Mouse (Mus musculus) urinary bladder, postnatal 36 days (tissue): ENCODE results near the gene Elf4.
A peak's percentile ranks its signal among the peaks of the same experiment; 100 is the strongest.
"Not testable (repeated sequence)": the region's sequence is repeated elsewhere in the genome, so short reads cannot be mapped to it uniquely, and the experiment has no call there.

Experiments used
- DNase-seq, 2 experiments: peaks; one replicate each; pipeline ENCODE4 v3.0.0; 2022; ENCODE audit warnings: low spot score in 2 of 2, mixed read lengths in 1 of 2

Elf4 gene

DNA sequence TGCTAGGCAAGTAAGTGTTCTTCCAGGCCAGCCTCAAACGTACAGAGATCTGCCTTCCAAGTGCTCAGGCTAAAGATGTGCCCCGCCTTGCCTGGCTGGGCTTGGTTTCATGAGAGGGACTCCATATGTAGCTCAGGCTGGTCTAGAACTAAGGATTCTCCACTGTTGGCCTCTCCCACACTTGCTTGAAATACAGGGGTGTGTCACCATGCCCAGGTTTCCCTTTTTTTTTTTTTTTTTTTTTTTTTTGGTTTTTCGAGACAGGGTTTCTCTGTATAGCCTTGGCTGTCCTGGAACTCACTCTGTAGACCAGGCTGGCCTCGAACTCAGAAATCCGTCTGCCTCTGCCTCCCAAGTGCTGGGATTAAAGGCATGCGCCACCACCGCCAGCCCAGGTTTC is 26.9 kb downstream of the Elf4 start:
- not testable (repeated sequence) for DNase-seq

DNA sequence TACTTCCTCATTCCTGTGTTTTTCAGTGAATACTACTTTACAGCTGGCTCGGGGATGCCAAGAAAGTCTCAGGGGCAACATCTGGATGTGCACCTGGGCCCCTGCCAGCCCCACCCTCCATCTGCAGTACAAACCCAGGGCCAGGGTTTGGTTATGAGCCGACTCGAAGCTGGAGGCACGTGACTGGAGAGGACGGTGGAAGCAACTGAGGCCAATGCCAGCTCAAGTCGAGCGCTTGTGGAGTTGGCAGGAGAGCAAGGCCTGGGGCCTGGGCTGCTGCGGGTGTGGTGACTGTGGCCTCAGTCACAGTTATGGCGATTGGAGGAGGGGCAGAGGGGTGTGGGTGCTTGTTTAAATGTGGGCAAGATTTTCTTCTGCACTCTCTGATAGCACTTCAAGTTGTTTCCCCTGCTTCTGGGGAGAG is 27.4 kb downstream of the Elf4 start:
- DNase-seq: no peak

DNA sequence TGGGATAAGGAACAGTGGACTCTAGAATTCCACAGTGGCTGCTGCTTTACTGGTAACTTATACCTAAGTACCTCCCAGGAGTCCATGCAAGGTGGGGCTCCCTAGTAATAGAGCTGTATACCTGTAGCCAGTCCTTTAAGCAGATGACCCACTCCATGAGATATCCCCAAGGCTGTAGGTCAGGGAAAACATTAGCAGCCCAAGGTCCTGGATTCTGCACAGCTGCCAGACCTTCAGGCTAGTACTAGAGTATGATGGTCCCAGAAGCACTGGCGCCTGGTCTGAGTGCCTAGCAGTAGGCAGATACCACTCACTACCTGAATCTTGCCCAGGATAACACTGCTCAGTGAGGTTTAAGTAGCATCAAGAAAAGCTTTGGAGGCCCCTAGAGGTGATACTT is 28.7 kb downstream of the Elf4 start:
- DNase-seq: no peak

DNA sequence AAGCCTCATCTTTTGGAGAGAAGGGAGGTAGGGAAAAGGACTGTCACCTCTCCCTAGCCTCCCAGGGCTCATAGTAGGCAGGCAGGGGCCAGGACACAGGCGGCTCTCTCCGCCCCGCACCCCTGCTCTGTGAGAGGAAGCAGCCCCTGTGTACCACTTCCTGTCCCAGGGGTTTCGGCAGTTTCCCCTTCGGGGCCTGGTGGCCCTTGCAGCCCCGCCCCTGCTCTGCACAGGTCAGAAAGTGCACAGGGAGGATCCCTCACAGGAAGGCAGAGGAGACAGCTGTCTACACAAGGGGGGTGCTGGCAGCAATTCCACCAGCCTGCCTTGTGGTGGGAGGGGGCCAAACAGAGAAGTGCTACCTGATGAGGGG is 29.4 kb downstream of the Elf4 start:
- DNase-seq: no peak

DNA sequence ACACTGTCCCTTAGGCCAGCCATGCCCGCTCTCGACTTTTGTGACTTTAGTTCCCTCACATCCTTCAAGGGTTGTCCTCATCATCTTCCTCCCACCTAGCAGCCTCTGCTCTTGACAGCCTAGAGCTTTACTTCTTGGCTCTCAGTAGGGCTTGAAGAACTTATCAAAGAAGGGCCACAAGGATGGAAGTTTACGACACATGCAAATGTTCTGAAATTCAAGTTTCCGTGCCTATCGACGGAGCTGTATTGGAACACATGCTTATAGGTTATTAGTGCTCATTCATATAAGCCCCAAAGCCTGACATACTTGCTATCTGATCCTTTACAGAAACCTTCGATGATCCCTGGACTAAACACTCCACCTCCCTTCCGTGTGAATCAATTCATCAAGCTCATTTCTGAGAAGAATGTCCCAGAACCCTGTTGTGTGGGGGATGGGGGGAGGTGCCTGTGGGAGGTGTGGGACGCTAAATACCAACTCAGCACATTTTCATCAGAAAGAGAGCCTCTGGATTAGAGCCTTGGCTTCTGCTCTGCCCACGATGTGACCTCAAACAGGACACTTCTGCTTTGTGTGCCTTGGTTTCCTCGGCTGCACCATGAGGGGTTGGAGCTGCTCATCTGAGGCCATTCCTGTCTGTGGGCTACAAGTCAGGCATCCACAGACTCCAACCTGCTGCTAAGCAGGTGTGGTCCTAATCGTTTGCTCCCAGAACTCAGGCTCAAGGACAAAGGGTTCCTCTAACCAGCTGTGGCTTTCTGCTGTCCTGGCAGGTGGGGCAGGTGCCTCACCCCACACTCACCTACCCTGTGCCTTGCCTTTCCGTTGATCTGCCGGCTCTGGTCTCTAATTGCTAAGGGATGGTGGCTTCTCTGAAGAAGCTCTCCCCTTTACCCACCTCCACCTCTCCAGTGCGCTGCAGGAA is 30.1 kb downstream of the Elf4 start:
- DNase-seq: no peak

DNA sequence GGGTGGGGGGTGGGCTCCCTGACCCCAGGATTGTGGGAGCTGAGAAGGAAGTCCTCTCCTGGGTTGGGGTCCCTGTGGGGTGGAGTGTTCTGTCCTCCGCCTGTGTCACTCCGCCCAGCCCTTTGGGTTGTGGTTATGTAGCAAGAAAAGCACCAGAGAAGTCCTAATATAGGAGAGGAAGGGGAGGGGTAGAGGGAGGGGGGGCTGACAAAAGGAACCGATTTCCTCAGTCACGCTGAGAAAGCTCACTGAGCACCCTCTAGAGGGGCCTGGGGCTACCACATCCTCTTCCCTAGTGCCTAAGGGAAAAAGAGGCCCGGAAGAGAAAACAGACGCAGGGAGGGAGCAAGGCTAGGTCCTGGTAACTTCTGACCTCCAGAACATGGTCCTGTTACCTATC is 33.4 kb downstream of the Elf4 start:
- DNase-seq: no peak

DNA sequence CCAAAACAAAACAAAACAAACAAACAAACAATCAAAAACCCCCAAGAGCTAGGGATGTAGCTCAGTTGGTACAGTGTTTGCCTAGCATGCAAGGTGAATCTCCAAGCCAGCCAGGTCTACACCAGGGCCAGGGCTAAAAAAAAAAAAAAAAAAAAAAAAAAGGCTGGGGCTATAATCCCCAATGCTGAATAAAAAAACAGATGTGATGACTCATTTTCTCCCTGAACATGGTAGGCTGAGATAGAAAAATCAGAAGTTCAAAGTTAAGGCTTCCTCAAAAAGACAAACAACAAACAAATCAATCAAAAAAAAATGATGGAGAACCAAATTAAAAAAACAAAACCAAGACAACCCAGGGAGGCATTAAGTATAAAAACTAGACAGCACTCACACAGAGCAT is 33.8 kb downstream of the Elf4 start:
- DNase-seq: no peak

DNA sequence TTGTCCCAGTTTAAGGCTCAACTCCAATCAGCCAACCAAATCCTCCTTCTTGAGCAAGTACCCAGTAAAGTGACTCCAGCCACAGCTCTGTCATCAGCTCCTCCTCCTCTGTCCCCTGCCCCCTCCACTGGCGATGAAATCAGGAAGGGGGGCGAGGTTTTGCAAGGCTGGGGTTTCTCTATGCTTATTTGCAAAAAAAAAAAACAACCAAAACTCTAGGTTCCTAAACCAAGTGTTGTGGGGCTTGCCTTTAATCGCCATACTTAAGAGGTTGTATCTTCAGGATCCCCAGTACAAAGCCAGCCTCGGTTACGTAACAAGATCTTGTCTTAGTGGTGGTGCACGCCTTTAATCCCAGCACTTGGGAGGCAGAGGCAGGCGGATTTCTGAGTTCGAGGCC is 34.3 kb downstream of the Elf4 start:
- DNase-seq: no peak

DNA sequence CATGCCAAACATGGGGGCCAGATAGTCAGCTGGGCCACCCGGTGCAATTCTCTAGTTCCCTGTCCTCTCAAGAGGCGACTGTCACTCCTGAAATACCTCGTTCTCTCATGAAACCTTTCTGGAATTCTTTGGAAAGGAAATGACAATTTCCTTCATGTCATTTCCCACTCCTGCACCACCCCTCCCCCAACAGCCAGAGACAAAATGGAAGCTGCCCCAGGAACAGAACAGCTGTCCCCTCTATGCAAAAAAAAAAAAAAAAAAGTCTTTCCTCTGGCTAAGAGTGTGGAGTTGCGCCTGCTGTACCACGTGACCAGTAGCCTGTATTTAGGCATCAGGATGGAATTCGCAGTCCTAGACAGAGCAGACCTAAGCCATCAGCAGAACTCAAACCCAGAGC is 34.7 kb downstream of the Elf4 start:
- DNase-seq: no peak

DNA sequence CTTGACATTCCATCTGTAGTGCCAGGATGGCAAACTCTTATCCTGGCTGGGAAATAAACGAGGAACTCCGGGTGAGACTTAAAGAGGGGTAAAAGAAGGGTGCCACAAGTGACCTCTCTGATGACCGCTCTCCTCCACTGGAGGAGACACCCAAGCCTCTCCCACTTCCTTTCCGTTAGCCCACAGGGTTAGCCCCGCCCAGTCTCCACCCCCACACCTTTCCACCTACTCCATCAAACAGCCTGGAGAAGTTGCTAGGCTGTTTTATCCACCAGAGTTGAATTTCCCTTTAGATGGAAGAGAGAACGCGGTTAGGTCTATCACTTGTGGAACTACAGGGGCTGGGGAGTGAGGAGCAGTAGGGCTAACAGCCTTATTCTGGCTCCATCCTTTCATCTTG is 37.7 kb downstream of the Elf4 start:
- DNase-seq: peak in 1 of 2 experiments; percentile 25

DNA sequence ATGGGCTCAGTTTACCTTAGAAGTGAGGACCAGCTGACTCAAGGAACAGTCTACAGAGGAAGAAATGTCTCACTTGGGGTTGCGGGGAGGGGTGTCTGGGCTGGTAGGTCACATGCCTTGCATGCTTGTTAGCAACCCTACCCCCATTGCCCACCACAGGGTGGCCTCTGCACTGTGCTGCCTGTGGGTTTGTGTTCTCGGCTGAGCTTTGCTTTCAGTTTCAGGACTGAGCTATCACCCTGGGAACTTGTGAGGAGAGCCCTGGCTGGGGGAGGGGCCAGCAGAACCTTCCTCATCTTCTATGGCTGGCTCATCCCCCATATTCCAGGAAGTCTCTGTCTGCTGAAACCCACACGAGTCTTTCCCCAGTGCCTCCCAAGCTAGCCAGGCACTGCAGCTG is 38.3 kb downstream of the Elf4 start:
- DNase-seq: no peak

DNA sequence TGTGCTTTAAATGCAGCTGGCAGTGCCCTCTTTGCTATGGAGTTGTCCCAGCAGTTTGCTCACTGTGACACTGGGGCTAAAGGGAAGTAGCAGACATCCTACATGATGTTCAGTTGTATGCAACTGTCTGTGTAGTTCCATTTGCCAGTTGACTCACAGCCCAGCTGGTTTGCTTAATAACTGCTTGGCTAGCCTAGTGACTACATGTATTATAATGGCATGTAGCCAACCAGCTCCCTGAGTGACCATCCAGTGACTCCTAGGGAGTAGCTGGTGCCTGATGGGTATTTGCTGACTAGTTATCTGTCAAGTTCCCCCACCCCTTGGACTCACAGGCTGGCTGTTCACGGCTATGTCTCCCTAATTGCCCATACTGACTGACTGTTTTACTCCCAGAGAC is 39.3 kb downstream of the Elf4 start:
- peak in 1 of 2 experiments; percentile 38 for DNase-seq

DNA sequence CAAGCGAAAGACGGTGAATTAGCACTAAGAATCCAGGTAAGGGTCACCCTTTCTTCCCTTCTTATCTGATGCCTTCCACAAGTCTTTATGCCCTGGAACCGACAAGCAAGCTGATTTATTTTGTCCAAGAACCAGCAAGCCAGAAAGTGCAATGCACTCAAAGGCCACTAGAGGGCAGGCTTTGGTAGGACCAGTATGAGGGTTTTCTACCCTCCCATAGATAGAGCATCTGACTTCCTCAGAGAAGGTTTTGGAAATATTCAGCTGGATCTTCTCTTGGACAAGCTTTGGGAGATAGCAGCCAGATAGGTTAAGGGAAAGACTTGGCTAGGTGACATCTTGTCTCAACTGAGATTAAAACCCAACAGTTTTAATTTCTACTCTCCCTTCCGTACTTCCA is 39.9 kb downstream of the Elf4 start:
- peak; percentile 42 to 73 for DNase-seq

DNA sequence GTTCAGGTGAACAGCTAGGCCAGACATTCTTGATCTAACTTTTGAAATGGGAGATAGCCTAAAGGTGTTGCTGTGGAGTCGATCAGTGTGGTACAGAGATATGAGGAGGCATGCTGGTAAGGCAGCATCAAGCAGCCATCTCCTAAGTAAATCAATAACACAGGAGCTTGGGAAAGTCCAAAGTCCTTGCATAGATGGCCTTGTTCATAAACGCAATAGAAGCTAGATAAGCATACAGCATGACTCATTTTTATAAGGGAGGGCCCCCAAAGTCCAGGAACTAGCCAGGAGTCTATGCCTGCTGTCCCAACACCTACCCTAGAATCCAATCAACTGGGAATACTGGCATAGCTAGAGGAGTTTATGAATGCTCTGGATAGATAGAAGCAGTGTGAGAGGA is 44.5 kb downstream of the Elf4 start:
- DNase-seq: no peak

DNA sequence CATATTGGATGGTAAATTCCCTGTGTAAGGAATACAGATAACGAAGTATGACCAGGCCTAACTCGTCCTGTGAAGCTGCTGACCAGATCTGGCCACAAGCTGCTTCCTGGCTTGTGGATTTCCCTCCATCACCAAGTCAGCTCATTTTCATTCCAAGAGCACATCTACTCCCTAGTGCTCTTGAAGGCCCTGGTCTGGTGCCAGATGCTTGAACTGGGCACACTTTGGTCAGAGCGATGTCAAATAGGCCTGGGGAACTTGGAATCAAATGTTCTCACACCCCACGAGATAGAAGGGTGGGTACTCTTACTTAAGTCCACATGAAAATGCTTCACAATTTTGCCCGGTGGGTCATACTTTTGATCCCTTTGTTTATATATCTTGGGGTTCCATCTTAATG is 48.6 kb downstream of the Elf4 start:
- no peak for DNase-seq

DNA sequence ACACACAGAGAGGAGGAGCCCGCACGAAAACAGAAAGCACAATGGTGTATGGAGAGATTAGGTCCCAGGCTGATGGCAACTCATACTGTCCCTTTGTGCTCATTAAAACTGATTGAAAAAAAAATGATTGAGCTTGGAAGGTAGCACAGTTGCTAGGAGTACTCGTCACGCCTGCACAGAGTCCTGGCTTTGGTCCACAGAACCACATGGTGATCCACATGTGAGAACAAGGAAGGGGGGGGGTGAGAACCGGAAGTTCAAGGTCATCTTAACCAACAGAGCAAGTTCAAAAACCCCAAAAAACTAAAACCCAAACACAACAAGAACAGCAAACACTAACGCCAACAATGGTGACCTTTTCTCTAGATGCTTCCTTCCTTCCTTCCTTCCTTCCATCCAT is 50.3 kb downstream of the Elf4 start:
- DNase-seq: no peak

DNA sequence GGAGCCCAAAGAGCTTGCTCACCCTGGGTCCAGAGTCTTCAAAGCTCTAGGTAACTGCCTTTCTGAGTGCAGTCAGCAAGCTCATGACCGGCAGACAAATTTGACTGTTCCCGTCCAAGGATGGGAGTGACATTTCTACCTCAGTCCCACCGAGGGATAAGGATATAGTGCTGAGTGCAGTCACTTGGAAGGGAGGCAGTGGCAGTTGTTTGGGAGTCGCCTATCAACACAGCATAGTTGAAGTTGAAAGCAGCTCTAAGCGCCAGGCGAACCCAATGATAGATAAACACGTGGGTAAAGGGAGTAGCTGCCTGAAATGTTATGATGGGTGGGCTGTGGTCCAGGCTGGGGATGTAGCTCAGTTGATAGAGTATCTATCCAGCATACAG is 52.5 kb downstream of the Elf4 start:
- no peak for DNase-seq

DNA sequence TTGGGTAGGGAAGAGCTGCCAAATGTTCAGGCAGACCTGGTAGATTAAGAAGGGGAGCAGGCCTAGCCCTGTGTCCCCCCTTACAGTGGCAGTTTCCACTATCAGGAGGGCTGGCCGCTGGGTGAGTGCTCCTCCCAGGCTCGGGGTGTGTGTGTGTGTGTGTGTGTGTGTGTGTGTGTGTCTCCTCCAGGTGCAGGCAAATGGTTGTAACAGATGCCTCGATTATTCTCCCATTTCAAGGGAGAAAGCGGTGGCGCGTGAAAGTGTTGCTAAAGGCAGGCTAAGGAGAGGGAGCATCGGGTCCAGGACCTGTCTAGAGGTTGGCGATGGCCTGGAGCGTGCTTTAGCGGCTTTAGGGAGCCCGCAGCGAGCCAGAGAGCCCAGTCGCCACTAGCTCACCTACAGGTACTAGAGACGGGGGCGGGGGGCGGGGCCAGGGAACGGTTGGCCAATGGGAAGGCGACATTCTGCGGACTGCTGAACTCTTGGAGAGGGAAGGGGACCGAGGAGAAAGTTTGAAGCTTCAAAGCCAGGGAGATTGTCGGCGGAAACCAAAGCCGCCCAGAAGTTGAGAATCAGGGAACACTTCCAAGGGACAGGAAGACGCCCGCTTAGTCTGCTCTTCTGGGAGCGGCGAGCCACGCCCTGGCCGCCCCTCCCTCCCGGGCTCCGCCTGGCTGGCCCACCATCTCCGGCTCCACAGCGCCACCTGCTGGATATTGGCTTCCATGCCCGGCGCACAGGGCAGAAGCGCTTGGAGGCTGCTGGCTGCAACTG is 53.1 kb downstream of the Elf4 start:
- DNase-seq: peak; percentile 81 to 86

DNA sequence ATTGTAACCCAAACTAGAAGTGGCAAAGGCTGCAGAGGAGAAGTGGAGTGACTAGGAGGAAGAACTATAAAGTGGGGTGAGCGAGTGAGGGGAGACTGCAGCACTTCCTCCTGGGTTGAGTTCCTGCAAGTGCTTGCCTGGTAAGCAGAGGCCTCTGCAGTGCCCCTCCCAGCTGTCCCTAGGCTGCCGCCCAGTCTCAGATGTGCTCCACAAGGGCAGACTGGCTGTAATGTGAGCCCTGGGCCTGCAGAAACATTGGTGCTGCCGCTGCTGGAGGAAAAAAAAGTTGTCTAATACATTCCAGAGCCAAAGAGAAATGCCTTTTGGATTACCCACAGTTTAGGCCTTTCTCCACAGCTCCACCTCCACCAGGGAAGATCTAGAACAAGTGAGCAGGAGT is 57.8 kb downstream of the Elf4 start:
- DNase-seq: no peak

DNA sequence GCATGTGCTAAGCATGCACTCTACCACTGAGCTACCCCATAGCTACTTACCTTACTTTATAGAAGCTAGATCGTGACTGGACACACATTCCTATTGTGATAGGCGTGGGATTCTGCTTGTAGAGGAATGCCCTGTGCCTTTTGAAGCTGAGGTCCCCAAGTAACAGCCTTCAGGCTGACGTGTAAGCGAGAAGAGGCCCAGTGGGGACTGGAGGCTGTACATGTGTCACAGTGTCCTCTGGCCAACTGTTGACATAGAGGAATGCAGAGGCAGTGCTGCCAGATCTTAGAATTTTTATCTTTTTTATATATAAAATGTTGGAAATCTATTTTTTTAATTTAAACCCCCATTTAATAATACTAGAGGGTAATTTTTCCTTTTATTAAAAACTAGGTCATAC is 62.9 kb downstream of the Elf4 start:
- DNase-seq: no peak

DNA sequence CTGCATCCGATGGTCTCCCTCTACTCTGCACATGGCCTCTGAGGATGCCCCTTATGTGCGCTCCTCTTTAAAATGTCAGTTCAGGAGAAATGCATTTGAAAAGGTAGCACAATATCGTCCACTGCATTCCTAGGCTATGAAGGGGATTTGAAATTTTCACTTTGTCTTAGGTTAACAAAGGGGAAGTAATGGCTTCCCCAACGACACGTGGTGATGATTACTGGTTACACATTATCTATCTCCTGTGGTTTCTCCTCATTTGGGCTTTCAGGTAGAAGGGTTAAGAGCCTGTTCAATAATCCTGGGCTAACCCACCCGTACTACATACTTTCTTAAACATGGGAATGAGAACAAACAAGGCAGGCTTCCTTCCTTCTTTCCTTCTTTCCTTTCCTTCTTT is 73.6 kb downstream of the Elf4 start:
- no peak for DNase-seq

DNA sequence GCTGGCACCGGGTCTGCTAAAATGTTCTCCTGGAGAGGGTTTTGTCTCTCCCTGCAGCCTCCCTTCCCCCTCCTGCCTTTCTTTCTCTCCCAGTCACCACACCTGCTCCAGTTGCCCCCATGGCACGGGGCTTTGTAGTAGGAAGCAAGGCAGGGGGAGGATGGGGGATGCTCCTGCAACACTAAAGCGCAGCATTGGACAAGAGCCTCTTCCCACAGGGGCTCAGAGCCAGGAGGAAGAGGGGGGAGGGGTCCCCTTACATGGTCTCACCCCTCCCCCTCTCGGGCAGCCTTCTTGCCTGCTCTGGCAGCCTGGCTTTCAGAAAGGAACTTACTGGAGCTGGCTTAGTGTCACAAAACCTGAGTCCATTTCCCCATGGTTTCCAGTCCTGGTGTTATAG is 77.0 kb downstream of the Elf4 start:
- DNase-seq: no peak

DNA sequence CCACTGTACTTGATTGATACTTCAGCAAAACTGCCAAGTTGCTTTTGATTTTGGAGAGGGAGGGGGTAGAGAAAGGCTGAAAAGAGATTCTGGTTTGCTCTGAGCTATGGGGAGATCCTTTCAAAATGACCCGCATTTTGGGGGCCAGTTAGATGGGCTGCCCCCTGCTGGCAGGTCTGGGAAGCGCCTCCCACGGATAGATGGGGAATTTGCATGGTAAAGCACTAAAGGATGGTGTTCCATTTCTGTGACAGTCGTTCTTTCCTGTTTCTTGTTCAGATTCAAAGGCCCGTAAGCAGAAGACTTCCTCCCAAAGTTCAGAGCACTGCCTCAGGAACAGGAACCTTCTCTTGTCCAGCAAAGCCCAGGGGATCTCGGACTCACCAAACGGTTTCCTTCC is 79.3 kb downstream of the Elf4 start:
- peak; percentile 3 to 29 for DNase-seq
